ENCODE assay signal across 10 mouse cellular contexts in genomic region chr9:43011061-43011460, GRCm38 (mm10).
DNase-seq lines count a peak whose midpoint lies in the region; ATAC-seq lines count a peak whose summit lies in the region.
"Had no signal": no experiment of that assay in that cellular context is flagged by ENCODE, and none has a peak within 500 bp of the region (broad histone marks: within the 10 kb centered on the region; RNA-seq: fewer than 3 reads in every experiment).

No protein-coding gene starts in this region.

- ATAC-seq in megakaryocyte, adult 5-6 weeks (ENCODE audit: poor library complexity, severe bottlenecking) = no peak

- DNase-seq in right cerebral cortex, adult 18-20 months = peak; percentile 78
- no peak for DNase-seq in right cerebral cortex, postnatal 4 days
- DNase-seq in adrenal gland, adult 2 months = peak; percentile 86
- DNase-seq in gonadal fat pad, adult 2 months (ENCODE audit: low read depth) = peak; percentile 65
- DNase-seq in right cerebral cortex, postnatal 36 days (ENCODE audit: low spot score in 2 of 2) = peak; percentile 37 to 53
- no peak for DNase-seq in yolk sac, embryonic 10.5 days (ENCODE audit: low spot score)
- DNase-seq in kidney, adult 8-10 months = no peak
- DNase-seq: spleen, adult 18-20 months; thymus, adult 18-20 months had no signal

Comparison
In these comparisons a context has a peak if more than half of its experiments do, and no peak if none do; other contexts are left out.
1. DNase-seq: peak in right cerebral cortex, adult 18-20 months (single experiment), adrenal gland, adult 2 months (single experiment), gonadal fat pad, adult 2 months (single experiment) and right cerebral cortex, postnatal 36 days (2 of 2); none in right cerebral cortex, postnatal 4 days (single experiment), yolk sac, embryonic 10.5 days (single experiment) and kidney, adult 8-10 months (0 of 2).